ENCODE assay signal across 8 mouse cellular contexts in genomic region chr4:107178182-107178829, GRCm38 (mm10). TPM values are rescaled to one million over a fixed set of nuclear protein-coding genes. Genes with fewer than 3 reads are reported as not detected.
DNase-seq lines count a peak whose midpoint lies in the region; ATAC-seq lines count a peak whose summit lies in the region.

Gene Tmem59, plus strand, starts transcription at chr4:107178399.

- peak within 1 kb of the TSS; percentile 91 for H3K9ac ChIP-seq in hindbrain, embryonic 12.5 days

- WGBS in hindbrain, embryonic 12.5 days: under 1% methylated on average over 49 of the region's 49 CpGs

- H3K4me2 ChIP-seq in hindbrain, embryonic 12.5 days (replicated peaks): peak within 1 kb of the TSS; percentile 55

- H3K4me3 ChIP-seq in hindbrain, embryonic 12.5 days: peak within 1 kb of the TSS; percentile 97

- peak; percentile 95 for ATAC-seq in hindbrain, embryonic 12.5 days (ENCODE audit: low FRiP score)

- H3K4me1 ChIP-seq in hindbrain, embryonic 12.5 days: peaks cover 35% of the 10 kb centered on the region

- peaks cover 10% of the 10 kb centered on the region for H3K36me3 ChIP-seq in hindbrain, embryonic 12.5 days

- DNase-seq in NIH3T3 (ENCODE audit: low read depth): peak; percentile 100
- DNase-seq in cerebellum, postnatal 10 days: peak; percentile 98 to 99
- peak; percentile 95 for DNase-seq in frontal cortex, postnatal 10 days (ENCODE audit: low spot score in 2 of 2)
- peak; percentile 96 for DNase-seq in layer of hippocampus, postnatal 14 days (ENCODE audit: low spot score in 2 of 2)
- peak; percentile 97 for DNase-seq in lung, postnatal 14 days
- DNase-seq in retina, adult 2 months (ENCODE audit: low read depth, low spot score): peak; percentile 81
- DNase-seq in thymus, postnatal 36 days: peak; percentile 96 to 97

- no peaks in the 10 kb centered on the region for H3K9me3 ChIP-seq in hindbrain, embryonic 12.5 days (replicated peaks)

- H3K27me3 ChIP-seq in hindbrain, embryonic 12.5 days: no peaks in the 10 kb centered on the region

- H3K27ac ChIP-seq in hindbrain, embryonic 12.5 days: peak within 1 kb of the TSS; percentile 99

RNA-seq across cellular contexts. Expression of gene Tmem59, which starts in this region (rescaled TPM):
- polyA plus RNA-seq in hindbrain, embryonic 12.5 days (2016; fragmentation: Nextera tagmentation; extraction: Ambion mirVana): 390 and 391 TPM in 2 replicates
- 100 to 1,000 TPM; 187 to 193 TPM for total RNA-seq in layer of hippocampus, postnatal 14 days (2021)

Comparison
In these comparisons a context has a peak if more than half of its experiments do, and no peak if none do; other contexts are left out.
1. Peak in every context shown above with its lines: DNase-seq, ATAC-seq, H3K4me3 ChIP-seq and H3K27ac ChIP-seq.